Mouse (Mus musculus): ENCODE measurements around the gene Mrpl48.

Mrpl48 gene

DNA sequence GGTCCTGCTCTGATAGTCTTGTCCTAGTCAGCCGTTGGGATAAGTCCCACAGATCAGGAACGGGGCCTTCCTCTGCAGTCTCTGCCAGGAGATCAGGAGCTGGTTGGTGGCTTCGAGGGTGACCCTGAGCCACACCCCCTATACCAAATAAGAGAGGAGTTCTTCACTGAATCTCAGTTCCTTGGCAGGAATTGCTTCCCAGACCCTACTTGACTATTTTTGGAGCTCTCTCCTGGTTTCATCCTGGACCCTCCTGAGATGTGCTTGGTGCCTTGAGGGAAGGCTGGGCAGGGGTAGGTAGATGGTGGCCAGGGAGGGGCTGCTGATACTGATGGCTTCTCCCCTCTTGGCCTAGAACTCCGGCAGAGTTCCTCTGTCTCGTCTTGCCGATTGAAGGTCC lies 111.7 kb downstream of the Mrpl48 start:
- in situ Hi-C loops (cut with MboI): no loop called here

All from mature B cell (primary cell).